Mouse (Mus musculus) olfactory bulb, adult 2 months (tissue): ENCODE results near the gene Eif1. TPM values are rescaled to one million over a fixed set of nuclear protein-coding genes. Genes with fewer than 3 reads are reported as not detected.

ENCODE experiments used
- H3K27ac ChIP-seq: fragments of 200-500 bp; 2 replicates; pipeline ENCODE4 v1.5.1; 2012; ENCODE audit warnings: low read depth, low read length; ENCODE audit not compliant: insufficient read depth
- H3K4me1 ChIP-seq: fragments of 200-500 bp; 2 replicates; pipeline ENCODE4 v1.6.1; 2012; ENCODE audit warnings: low read length; ENCODE audit not compliant: control insufficient read depth, insufficient read depth
- H3K4me3 ChIP-seq: fragments of 200-500 bp; 2 replicates; pipeline ENCODE4 v1.5.1; 2012; ENCODE audit warnings: mild to moderate bottlenecking, low read depth, low read length, moderate library complexity; ENCODE audit not compliant: insufficient read depth
- CTCF ChIP-seq: fragments of 200-500 bp; IDR thresholded peaks from 2 replicates; pipeline ENCODE4 v1.5.1; 2012; ENCODE audit warnings: low read depth, mild to moderate bottlenecking, low read length, moderate library complexity; ENCODE audit not compliant: insufficient read depth
- POLR2A ChIP-seq: fragments of 200-500 bp; IDR thresholded peaks from 2 replicates; pipeline ENCODE4 v1.6.1; 2012; ENCODE audit warnings: mild to moderate bottlenecking, low read depth, low read length, moderate library complexity; ENCODE audit not compliant: insufficient read depth
- WGBS: fragments of 180-500 bp; shearing (Covaris S2); methylation state at CpG from one replicate; pipeline ENCODE4 v1.1.7; 2018; 5-methylcytosine and 5-hydroxymethylcytosine counted together
- polyA plus RNA-seq: library from polyadenylated mRNA; stranded (reverse); fragments of >200 nt; gene quantifications from 2 replicates; pipeline ENCODE4 v1.2.4, GENCODE M21; 2012; ENCODE audit warnings: low replicate concordance; ENCODE audit not compliant: missing spikeins, insufficient read depth, insufficient read length

Gene Eif1
- polyA plus RNA-seq, 1 experiment = not detected

GRCm38 (mm10) chr11:100362209-100362978 is 42.7 kb downstream of the Eif1 start:
- Histone ChIP-seq H3K4me1 (peaks cover 12% of the 10 kb centered on the region), H3K27ac (no peak overlapping the region), H3K4me3 (no peak overlapping the region)
- TF ChIP-seq CTCF (peak; percentile 38; the same call in 1 of the 2 replicates), POLR2A (no peak)
- 15% methylated on average over 8 of the region's 8 CpGs for WGBS

- TF ChIP-seq POLR2A (no peak), CTCF (no peak)
These were observed 43.4 kb downstream of the Eif1 start for GRCm38 (mm10) chr11:100362979-100363562.

DNA sequence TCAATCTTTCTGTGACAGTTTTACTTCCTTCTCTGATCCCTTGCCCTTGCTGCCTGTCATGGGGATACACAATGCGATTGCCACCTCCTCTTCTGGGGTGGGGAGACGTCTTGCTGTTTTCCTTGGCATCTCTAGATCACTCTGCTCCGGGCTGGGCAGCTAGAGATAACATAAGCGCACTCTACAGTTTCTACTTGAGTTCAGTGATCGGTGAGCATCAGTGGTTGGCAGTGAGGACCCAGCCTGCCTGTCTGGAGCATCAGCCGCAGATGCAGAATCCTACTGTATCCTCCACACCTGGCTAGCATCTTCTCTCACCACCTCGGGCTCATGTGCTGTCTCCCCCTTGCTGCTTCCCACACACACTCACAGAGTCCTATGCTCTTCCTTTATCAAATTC is 49.5 kb downstream of the Eif1 start:
- no peak overlapping the region for H3K4me3 ChIP-seq
- H3K4me1 ChIP-seq = peaks cover 14% of the 10 kb centered on the region
- no peak for TF ChIP-seq POLR2A
- TF ChIP-seq CTCF = no peak
- WGBS = 75% methylated on average over 7 of the region's 7 CpGs
- H3K27ac ChIP-seq = no peak overlapping the region

More at GRCm38 (mm10) chr11:100362979-100363562, 43.4 kb downstream of the Eif1 start:
- Histone ChIP-seq H3K4me3 (no peak overlapping the region), H3K4me1 (peaks cover 12% of the 10 kb centered on the region), H3K27ac (no peak overlapping the region)
- WGBS = 18% methylated on average over 12 of the region's 12 CpGs

- WGBS = 78% methylated on average over 8 of the region's 8 CpGs
- Histone ChIP-seq H3K4me1 (peaks cover 14% of the 10 kb centered on the region), H3K4me3 (no peak overlapping the region), H3K27ac (no peak overlapping the region)
- TF ChIP-seq POLR2A (no peak), CTCF (no peak)
These were observed 50.1 kb downstream of the Eif1 start for GRCm38 (mm10) chr11:100369822-100370221.

Other genes starting within 250 kb of the Eif1 start
- gene Krt32, start 231.7 kb upstream of the Eif1 start, polyA plus RNA-seq = not detected in 2 replicates
- not detected in 2 replicates for gene Krt35, start 223.6 kb upstream of the Eif1 start, polyA plus RNA-seq
- gene Krt36, start 214.3 kb upstream of the Eif1 start, polyA plus RNA-seq = not detected in 2 replicates
- not detected in 2 replicates for gene Krt13, start 198.3 kb upstream of the Eif1 start, polyA plus RNA-seq
- not detected in 2 replicates for gene Krt15, start 184.0 kb upstream of the Eif1 start, polyA plus RNA-seq
- not detected in 2 replicates for gene Krt19, start 171.2 kb upstream of the Eif1 start, polyA plus RNA-seq
- not detected in 2 replicates for gene Krt9, start 126.6 kb upstream of the Eif1 start, polyA plus RNA-seq
- not detected in 2 replicates for gene Krt14, start 112.3 kb upstream of the Eif1 start, polyA plus RNA-seq
- not detected in 2 replicates for gene Krt16, start 71.0 kb upstream of the Eif1 start, polyA plus RNA-seq
- not detected in 2 replicates for gene Krt17, start 58.9 kb upstream of the Eif1 start, polyA plus RNA-seq
- not detected in 2 replicates for gene Krt42, start 50.0 kb upstream of the Eif1 start, polyA plus RNA-seq
- not detected in 2 replicates for gene Gast, start 14.5 kb downstream of the Eif1 start, polyA plus RNA-seq
- not detected in 2 replicates for gene Hap1, start 36.2 kb downstream of the Eif1 start, polyA plus RNA-seq
- gene Jup, start 77.9 kb downstream of the Eif1 start, polyA plus RNA-seq = not detected in 2 replicates
- gene P3h4, start 95.0 kb downstream of the Eif1 start, polyA plus RNA-seq = not detected in 2 replicates
- not detected in 2 replicates for gene Fkbp10, start 95.8 kb downstream of the Eif1 start, polyA plus RNA-seq
- gene Nt5c3b, start 121.9 kb downstream of the Eif1 start, polyA plus RNA-seq = not detected in 2 replicates
- gene Klhl10, start 122.0 kb downstream of the Eif1 start, polyA plus RNA-seq = not detected in 2 replicates
- gene Klhl11, start 152.9 kb downstream of the Eif1 start, polyA plus RNA-seq = not detected in 2 replicates
- not detected in 2 replicates for gene Acly, start 208.1 kb downstream of the Eif1 start, polyA plus RNA-seq
- gene Ttc25, start 225.7 kb downstream of the Eif1 start, polyA plus RNA-seq = not detected in 2 replicates